Mouse (Mus musculus) spleen, postnatal 4 days (tissue): ENCODE data around the gene Ccdc124.
"Not testable (repeated sequence)": the region's sequence is repeated elsewhere in the genome, so short reads cannot be mapped to it uniquely, and the experiment has no call there.

ENCODE experiments used
- DNase-seq, 2 experiments: peaks; one replicate each; pipeline ENCODE4 v3.0.0; 2022; ENCODE audit warnings: low spot score in 2 of 2

Ccdc124 gene

GRCm38 (mm10) chr8:70822594-70822993 is 51.1 kb downstream of the Ccdc124 start:
- DNase-seq, result not testable (repeated sequence)

DNA sequence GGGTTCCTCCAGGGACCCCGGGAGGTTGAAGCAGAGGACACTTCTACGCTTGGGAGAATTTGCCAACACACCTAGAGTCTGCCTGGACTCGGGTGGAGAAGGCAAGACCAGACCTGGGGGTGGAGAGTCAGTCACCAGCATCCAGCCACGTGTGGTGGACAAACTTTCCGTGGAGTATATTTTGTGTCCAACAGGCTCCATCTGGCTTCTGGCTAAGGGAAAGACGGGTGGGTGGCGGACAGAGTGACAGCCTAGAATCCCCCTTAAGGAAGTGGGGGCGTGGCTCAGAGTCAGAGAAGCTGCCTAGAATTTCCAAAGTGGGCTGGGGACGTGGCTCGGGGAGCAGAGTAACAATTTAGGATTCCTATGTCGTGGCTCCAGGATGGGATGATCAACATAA is 51.7 kb downstream of the Ccdc124 start:
- no peak for DNase-seq

DNA sequence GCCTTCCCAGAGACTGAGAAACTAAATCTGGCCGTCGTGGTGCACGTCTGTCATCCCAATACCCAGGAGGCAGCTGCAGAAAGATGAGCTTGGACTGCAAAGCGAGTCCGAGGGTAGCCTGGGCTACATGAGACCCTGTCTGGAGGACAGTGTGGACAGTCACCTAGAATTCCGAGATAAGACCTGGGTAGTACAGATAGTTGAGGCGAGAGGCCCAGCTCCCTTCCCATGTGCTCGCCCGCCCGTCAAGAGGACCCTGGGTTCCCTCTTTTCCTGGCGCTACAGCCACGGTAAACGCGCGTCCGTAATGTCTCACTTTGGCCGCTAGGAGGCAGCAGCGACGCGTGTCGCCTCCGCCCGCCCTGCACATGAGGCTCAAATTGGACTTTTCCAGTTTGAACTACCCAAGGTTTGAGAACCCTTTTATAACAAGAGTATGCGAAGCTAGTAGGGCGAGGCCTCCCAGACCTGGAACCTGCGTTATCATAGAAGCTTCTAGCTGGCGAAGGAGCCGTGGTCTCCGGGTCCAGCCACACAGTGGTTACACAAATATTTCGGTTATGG is 52.3 kb downstream of the Ccdc124 start:
- DNase-seq, result peak; percentile 72 to 91

GRCm38 (mm10) chr8:70820101-70820935 is 53.4 kb downstream of the Ccdc124 start:
- DNase-seq, result no peak
